Mouse (Mus musculus): ENCODE measurements around the gene Stpg4. TPM values are rescaled to one million over a fixed set of nuclear protein-coding genes. Genes with fewer than 3 reads are reported as not detected.

Stpg4 gene
- polyA plus RNA-seq, 1 experiment from 2014 or later = not detected

DNA sequence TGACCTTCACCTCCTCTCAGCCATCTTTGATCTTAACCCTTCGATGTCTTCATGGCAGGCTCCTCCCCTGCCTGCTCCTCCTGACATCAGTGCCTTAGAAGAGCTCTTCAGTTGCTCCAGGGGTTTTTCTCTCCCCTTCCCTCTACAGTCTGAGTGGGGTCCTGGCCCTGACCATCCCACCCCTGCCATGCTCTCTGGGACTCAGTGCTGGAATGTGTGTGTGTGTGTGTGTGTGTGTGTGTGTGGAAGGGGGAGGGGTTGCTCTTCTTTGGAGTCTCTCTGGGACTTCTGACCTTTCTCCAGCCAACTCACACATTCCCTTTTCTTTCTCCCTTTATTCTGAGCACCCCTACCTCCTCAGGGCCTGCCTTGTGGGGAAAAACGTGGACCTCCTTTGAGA lies 61.0 kb downstream of the Stpg4 start:
- Histone ChIP-seq H3K4me1 (ENCODE audit: control insufficient read depth, insufficient read depth, low read length) (peaks cover 18% of the 10 kb centered on the region), H3K9ac (ENCODE audit: low read length) (no peak overlapping the region), H3K9me3 (replicated peaks; ENCODE audit: control insufficient read depth, low read length) (no peaks in the 10 kb centered on the region), H3K4me3 (ENCODE audit: low read length) (no peak overlapping the region), H3K36me3 (ENCODE audit: control insufficient read depth, insufficient read depth) (no peaks in the 10 kb centered on the region), H3K27ac (ENCODE audit: low read length) (no peak overlapping the region), H3K4me2 (ENCODE audit: low read depth, low read length) (no peak overlapping the region), H3K27me3 (ENCODE audit: control insufficient read depth, insufficient read depth, low read length) (no peaks in the 10 kb centered on the region)
- WGBS = 25% methylated on average over 2 of the region's 2 CpGs
- ATAC-seq (replicated peaks; ENCODE audit: extremely low read depth, insufficient read depth, low FRiP score) = no peak

DNA sequence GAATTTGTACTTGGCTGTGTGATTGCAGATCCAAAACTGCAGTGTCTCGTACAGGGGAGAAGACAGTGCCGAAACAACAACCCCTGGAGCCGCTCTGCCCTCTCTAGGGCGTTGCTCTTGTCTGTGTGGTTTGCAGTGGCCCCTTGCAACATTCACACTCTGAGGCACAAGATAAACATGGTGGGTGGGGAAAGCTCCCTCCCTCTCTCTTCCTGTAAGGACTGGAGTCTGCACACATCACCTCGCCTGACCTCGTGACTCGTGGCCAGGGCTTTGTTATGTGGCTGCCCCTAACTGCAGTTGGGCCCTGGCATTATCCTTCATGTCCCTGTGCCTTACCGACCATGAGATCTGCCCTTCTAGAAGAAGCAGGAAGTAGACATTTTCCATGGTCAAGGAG lies 62.3 kb downstream of the Stpg4 start:
- no peaks in the 10 kb centered on the region for H3K36me3 ChIP-seq (ENCODE audit: control insufficient read depth, insufficient read depth)
- no peak overlapping the region for H3K9ac ChIP-seq (ENCODE audit: low read length)
- no peaks in the 10 kb centered on the region for H3K27me3 ChIP-seq (ENCODE audit: control insufficient read depth, insufficient read depth, low read length)
- no peaks in the 10 kb centered on the region for H3K9me3 ChIP-seq (replicated peaks; ENCODE audit: control insufficient read depth, low read length)
- no peak for ATAC-seq (replicated peaks; ENCODE audit: extremely low read depth, insufficient read depth, low FRiP score)
- no peak overlapping the region for H3K4me2 ChIP-seq (ENCODE audit: low read depth, low read length)
- H3K4me3 ChIP-seq (ENCODE audit: low read length) = no peak overlapping the region
- no peak overlapping the region for H3K27ac ChIP-seq (ENCODE audit: low read length)
- peaks cover 18% of the 10 kb centered on the region for H3K4me1 ChIP-seq (ENCODE audit: control insufficient read depth, insufficient read depth, low read length)
- WGBS = 66% methylated on average over 8 of the region's 8 CpGs

DNA sequence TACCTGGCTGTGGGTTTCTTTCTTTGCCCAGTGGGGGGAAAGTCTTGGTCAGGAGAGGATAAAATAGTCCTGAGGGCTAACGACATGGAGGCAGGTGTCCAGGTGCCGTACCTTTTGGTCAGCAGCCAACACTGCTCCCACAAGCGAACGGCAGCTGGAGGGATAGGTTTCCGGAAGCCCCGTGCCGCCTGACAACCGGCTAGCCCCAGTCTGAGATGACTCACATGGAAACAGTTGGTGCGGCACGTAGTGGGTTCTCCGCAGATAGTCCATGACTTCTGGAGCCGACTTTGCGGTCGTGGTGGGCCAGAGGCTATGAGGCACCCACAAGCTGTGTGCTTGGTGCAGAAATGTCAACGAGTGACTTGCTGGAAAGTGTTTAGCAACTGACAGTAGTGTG lies 63.4 kb downstream of the Stpg4 start:
- ATAC-seq (replicated peaks; ENCODE audit: extremely low read depth, insufficient read depth, low FRiP score) = no peak

DNA sequence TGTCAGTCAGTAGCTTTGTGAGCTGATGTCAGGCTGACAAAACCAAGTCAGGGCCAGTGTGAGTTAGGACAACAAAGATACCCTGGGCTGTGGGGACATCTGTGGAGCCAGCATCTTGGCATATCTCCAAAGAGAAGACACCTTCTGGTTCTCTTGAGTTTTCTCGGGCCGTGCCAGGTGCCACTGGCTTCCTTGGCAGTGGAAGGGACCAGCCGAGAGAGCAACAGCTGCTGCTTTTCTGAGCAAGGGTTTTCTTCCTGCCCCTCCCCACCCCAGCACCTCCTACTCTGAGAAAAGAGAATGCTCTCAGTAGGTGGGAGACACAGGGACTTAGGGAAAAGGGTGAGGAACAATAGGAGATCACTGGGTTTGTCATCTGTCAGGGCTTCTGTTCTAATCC lies 66.4 kb downstream of the Stpg4 start:
- Histone ChIP-seq H3K4me2 (ENCODE audit: low read depth, low read length) (no peak overlapping the region), H3K9ac (ENCODE audit: low read length) (no peak overlapping the region), H3K27me3 (ENCODE audit: control insufficient read depth, insufficient read depth, low read length) (no peaks in the 10 kb centered on the region), H3K4me1 (ENCODE audit: control insufficient read depth, insufficient read depth, low read length) (peaks cover 3% of the 10 kb centered on the region; the same call in 1 of the 2 replicates), H3K27ac (ENCODE audit: low read length) (no peak overlapping the region), H3K4me3 (ENCODE audit: low read length) (no peak overlapping the region), H3K36me3 (ENCODE audit: control insufficient read depth, insufficient read depth) (no peaks in the 10 kb centered on the region), H3K9me3 (replicated peaks; ENCODE audit: control insufficient read depth, low read length) (no peaks in the 10 kb centered on the region)
- no peak for ATAC-seq (replicated peaks; ENCODE audit: extremely low read depth, insufficient read depth, low FRiP score)
- WGBS = 69% methylated on average over 3 of the region's 3 CpGs

More for the DNA sequence above, 63.4 kb downstream of the Stpg4 start:
- no peak overlapping the region for H3K9ac ChIP-seq (ENCODE audit: low read length)
- no peak overlapping the region for H3K4me3 ChIP-seq (ENCODE audit: low read length)
- no peaks in the 10 kb centered on the region for H3K9me3 ChIP-seq (replicated peaks; ENCODE audit: control insufficient read depth, low read length)
- H3K4me1 ChIP-seq (ENCODE audit: control insufficient read depth, insufficient read depth, low read length) = peaks cover 18% of the 10 kb centered on the region
- 86% methylated on average over 15 of the region's 15 CpGs for WGBS
- H3K36me3 ChIP-seq (ENCODE audit: control insufficient read depth, insufficient read depth) = no peaks in the 10 kb centered on the region
- H3K27me3 ChIP-seq (ENCODE audit: control insufficient read depth, insufficient read depth, low read length) = no peaks in the 10 kb centered on the region
- no peak overlapping the region for H3K27ac ChIP-seq (ENCODE audit: low read length)
- no peak overlapping the region for H3K4me2 ChIP-seq (ENCODE audit: low read depth, low read length)

- H3K27me3 ChIP-seq (ENCODE audit: control insufficient read depth, insufficient read depth, low read length) = no peaks in the 10 kb centered on the region
- 82% methylated on average over 9 of the region's 9 CpGs for WGBS
- H3K4me2 ChIP-seq (ENCODE audit: low read depth, low read length) = no peak overlapping the region
- no peak for ATAC-seq (replicated peaks; ENCODE audit: extremely low read depth, insufficient read depth, low FRiP score)
- H3K4me3 ChIP-seq (ENCODE audit: low read length) = no peak overlapping the region
- no peaks in the 10 kb centered on the region for H3K9me3 ChIP-seq (replicated peaks; ENCODE audit: control insufficient read depth, low read length)
- no peak overlapping the region for H3K9ac ChIP-seq (ENCODE audit: low read length)
- H3K27ac ChIP-seq (ENCODE audit: low read length) = no peak overlapping the region
- peaks cover 4% of the 10 kb centered on the region for H3K4me1 ChIP-seq (ENCODE audit: control insufficient read depth, insufficient read depth, low read length)
- no peaks in the 10 kb centered on the region for H3K36me3 ChIP-seq (ENCODE audit: control insufficient read depth, insufficient read depth)
Measured at GRCm38 (mm10) chr17:87357506-87357905, 70.0 kb downstream of the Stpg4 start.

DNA sequence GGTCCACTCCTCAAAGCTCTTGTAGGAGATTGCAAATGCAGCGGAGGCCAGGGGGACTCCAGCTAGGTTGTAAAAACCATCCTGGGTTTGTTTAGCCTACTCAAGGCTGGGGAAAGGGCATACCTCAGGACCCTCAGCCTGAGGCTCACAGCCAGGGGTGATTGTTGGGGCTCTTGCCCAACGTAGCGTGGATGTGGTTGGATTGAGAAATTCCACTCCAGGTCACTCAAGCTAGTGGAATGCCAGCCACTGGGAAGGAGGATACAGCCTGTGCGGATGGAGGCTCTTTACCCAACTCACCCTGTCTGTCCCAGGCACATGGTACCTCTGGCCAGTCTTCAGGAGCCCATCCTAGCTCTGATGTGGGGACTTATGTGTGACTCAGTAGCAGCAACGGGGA lies 71.3 kb downstream of the Stpg4 start:
- no peak overlapping the region for H3K4me3 ChIP-seq (ENCODE audit: low read length)
- 87% methylated on average over 5 of the region's 5 CpGs for WGBS
- H3K4me2 ChIP-seq (ENCODE audit: low read depth, low read length) = no peak overlapping the region
- H3K9ac ChIP-seq (ENCODE audit: low read length) = no peak overlapping the region
- H3K36me3 ChIP-seq (ENCODE audit: control insufficient read depth, insufficient read depth) = no peaks in the 10 kb centered on the region
- no peaks in the 10 kb centered on the region for H3K9me3 ChIP-seq (replicated peaks; ENCODE audit: control insufficient read depth, low read length)
- H3K27ac ChIP-seq (ENCODE audit: low read length) = no peak overlapping the region
- peaks cover 16% of the 10 kb centered on the region for H3K4me1 ChIP-seq (ENCODE audit: control insufficient read depth, insufficient read depth, low read length)
- no peaks in the 10 kb centered on the region for H3K27me3 ChIP-seq (ENCODE audit: control insufficient read depth, insufficient read depth, low read length)
- ATAC-seq (replicated peaks; ENCODE audit: extremely low read depth, insufficient read depth, low FRiP score) = no peak

GRCm38 (mm10) chr17:87355456-87355855 lies 72.1 kb downstream of the Stpg4 start:
- no peaks in the 10 kb centered on the region for H3K36me3 ChIP-seq (ENCODE audit: control insufficient read depth, insufficient read depth)
- H3K4me3 ChIP-seq (ENCODE audit: low read length) = no peak overlapping the region
- no peak overlapping the region for H3K4me2 ChIP-seq (ENCODE audit: low read depth, low read length)
- peaks cover 24% of the 10 kb centered on the region for H3K4me1 ChIP-seq (ENCODE audit: control insufficient read depth, insufficient read depth, low read length)
- no peak overlapping the region for H3K9ac ChIP-seq (ENCODE audit: low read length)
- ATAC-seq (replicated peaks; ENCODE audit: extremely low read depth, insufficient read depth, low FRiP score) = no peak
- 45% methylated on average over 8 of the region's 8 CpGs for WGBS
- no peak overlapping the region for H3K27ac ChIP-seq (ENCODE audit: low read length)
- no peaks in the 10 kb centered on the region for H3K9me3 ChIP-seq (replicated peaks; ENCODE audit: control insufficient read depth, low read length)
- H3K27me3 ChIP-seq (ENCODE audit: control insufficient read depth, insufficient read depth, low read length) = no peaks in the 10 kb centered on the region

- whole genome bisulfite sequencing = 90% methylated on average over 8 of the region's 8 CpGs
- no peaks in the 10 kb centered on the region for H3K36me3 ChIP-seq (ENCODE audit: control insufficient read depth, insufficient read depth)
- H3K27me3 ChIP-seq (ENCODE audit: control insufficient read depth, insufficient read depth, low read length) = no peaks in the 10 kb centered on the region
- H3K4me2 ChIP-seq (ENCODE audit: low read depth, low read length) = no peak overlapping the region
- no peak for ATAC-seq (replicated peaks; ENCODE audit: extremely low read depth, insufficient read depth, low FRiP score)
- H3K4me3 ChIP-seq (ENCODE audit: low read length) = no peak overlapping the region
- H3K9ac ChIP-seq (ENCODE audit: low read length) = no peak overlapping the region
- H3K27ac ChIP-seq (ENCODE audit: low read length) = no peak overlapping the region
- peaks cover 28% of the 10 kb centered on the region for H3K4me1 ChIP-seq (ENCODE audit: control insufficient read depth, insufficient read depth, low read length)
- H3K9me3 ChIP-seq (replicated peaks; ENCODE audit: control insufficient read depth, low read length) = no peaks in the 10 kb centered on the region
Measured at GRCm38 (mm10) chr17:87353745-87354320, 73.7 kb downstream of the Stpg4 start.

DNA sequence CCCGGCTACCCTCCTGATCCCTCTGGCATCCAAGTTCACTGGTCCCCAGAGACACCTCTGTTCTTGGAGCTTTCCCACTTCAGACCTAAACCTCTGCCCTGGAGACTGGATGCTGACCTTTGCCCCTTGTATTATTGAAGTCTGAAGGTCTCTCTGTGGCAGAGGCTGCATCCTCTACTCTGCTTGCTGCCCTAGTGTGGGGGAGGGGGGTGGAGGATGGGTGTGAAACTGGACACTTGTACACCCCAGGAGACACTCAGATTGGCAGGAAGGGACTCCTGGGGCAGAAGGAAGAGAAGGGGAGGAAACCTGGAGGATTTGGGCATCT lies 74.7 kb downstream of the Stpg4 start:
- no peaks in the 10 kb centered on the region for H3K36me3 ChIP-seq (ENCODE audit: control insufficient read depth, insufficient read depth)
- peaks cover 28% of the 10 kb centered on the region for H3K4me1 ChIP-seq (ENCODE audit: control insufficient read depth, insufficient read depth, low read length)
- H3K9me3 ChIP-seq (replicated peaks; ENCODE audit: control insufficient read depth, low read length) = no peaks in the 10 kb centered on the region
- no peak overlapping the region for H3K4me3 ChIP-seq (ENCODE audit: low read length)
- H3K4me2 ChIP-seq (ENCODE audit: low read depth, low read length) = no peak overlapping the region
- no peak overlapping the region for H3K9ac ChIP-seq (ENCODE audit: low read length)
- WGBS = 76% methylated on average over 1 of the region's 1 CpGs
- no peaks in the 10 kb centered on the region for H3K27me3 ChIP-seq (ENCODE audit: control insufficient read depth, insufficient read depth, low read length)
- ATAC-seq (replicated peaks; ENCODE audit: extremely low read depth, insufficient read depth, low FRiP score) = no peak
- no peak overlapping the region for H3K27ac ChIP-seq (ENCODE audit: low read length)

All from heart, embryonic 16.5 days (tissue).